Mouse (Mus musculus): Measurements from ENCODE around the gene Stard10. TPM values are rescaled to one million over a fixed set of nuclear protein-coding genes. Genes with fewer than 3 reads are reported as not detected.

Stard10 gene
- total RNA-seq, 2 experiments from 2014 or later: 5.9 to 9.0 TPM

DNA sequence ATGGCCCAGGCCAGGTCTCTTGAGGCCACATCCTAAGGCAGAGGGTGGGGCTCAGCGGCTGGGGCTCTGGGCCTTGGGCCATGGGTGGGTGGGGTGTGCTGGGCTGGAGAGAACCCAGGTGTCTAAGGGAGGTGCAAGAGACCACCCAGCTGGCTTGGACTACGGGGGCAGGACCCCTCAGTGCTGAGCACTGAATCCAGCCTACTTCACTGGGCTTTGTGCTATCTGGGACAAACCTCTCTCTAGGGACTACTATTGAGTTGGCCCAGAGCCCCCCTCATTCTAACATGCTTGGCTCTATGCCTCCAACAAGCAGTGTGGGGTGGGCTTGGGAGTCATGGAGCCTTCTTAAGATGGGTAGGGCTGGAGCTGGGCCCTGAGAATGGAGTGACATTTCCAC lies 78.6 kb downstream of the Stard10 start:
- DNase-seq (ENCODE audit: low spot score in 2 of 2): no peak

Other genes with a start within 250 kb of the Stard10 start
- gene Fchsd2, start 224.2 kb upstream of the Stard10 start, total RNA-seq (2021): 10 to 100 TPM; 22.6 to 25.7 TPM
- 10 to 100 TPM in 1 of 2 experiments, 1 to 10 TPM in 1; 6.3 to 11.4 TPM for gene Atg16l2, start 14.8 kb upstream of the Stard10 start, total RNA-seq (2021)
- gene Arap1, start 31.0 kb downstream of the Stard10 start, total RNA-seq (2021): 10 to 100 TPM; 49.2 to 57.4 TPM
- gene Gm45837, start 93.8 kb downstream of the Stard10 start, total RNA-seq (2021): not detected
- gene Pde2a, start 104.6 kb downstream of the Stard10 start, total RNA-seq (2021): 10 to 100 TPM; 60.7 to 61.2 TPM

Measured in gastrocnemius, postnatal 4 days (tissue).